Mouse (Mus musculus): ENCODE results near the gene Zswim4. TPM values are rescaled to one million over a fixed set of nuclear protein-coding genes. Genes with fewer than 3 reads are reported as not detected.

Gene Zswim4
- polyA plus RNA-seq, 1 experiment from 2014 or later, result 41.1 TPM

MicroRNAs encoded within 50 kb of the gene (microRNA counts, 519-probe panel; counts per million panel counts)
- microRNA mmu-miR-181c, result 2,917 counts per million, percentile 70 among the panel's probes with 10 or more counts
- microRNA mmu-miR-23a, result 3,333 counts per million, percentile 79 among the panel's probes with 10 or more counts
- 3,333 counts per million, percentile 79 among the panel's probes with 10 or more counts for microRNA mmu-miR-27a

Small RNA genes within 50 kb of the gene (microRNA-seq; reads per million reads assigned to microRNA genes)
- gene Mir181c (14,501 reads per million, percentile 97 among the genes with 10 or more reads in this experiment), gene Mir181d (6,244 reads per million, percentile 92 among the genes with 10 or more reads in this experiment), gene Mir23a (5,713 reads per million, percentile 92 among the genes with 10 or more reads in this experiment), gene Mir24-2 (not detected), gene Mir27a (103 reads per million, percentile 54 among the genes with 10 or more reads in this experiment), gene Mir3074-2 (not detected)

Other genes starting within 250 kb of the Zswim4 start
- gene Samd1, start 239.4 kb downstream of the Zswim4 start, polyA plus RNA-seq (2015; fragmentation: Nextera tagmentation; extraction: Ambion mirVana), result 8.5 and 9.5 TPM in 2 replicates
- gene 1700067K01Rik, start 235.6 kb downstream of the Zswim4 start, polyA plus RNA-seq (2015; fragmentation: Nextera tagmentation; extraction: Ambion mirVana), result 1.4 TPM in 2 replicates
- not detected in 2 replicates for gene 2210011C24Rik, start 224.9 kb downstream of the Zswim4 start, polyA plus RNA-seq (2015; fragmentation: Nextera tagmentation; extraction: Ambion mirVana)
- 0.94 and 2.6 TPM in 2 replicates for gene Palm3, start 215.6 kb downstream of the Zswim4 start, polyA plus RNA-seq (2015; fragmentation: Nextera tagmentation; extraction: Ambion mirVana)
- gene Il27ra, start 194.5 kb downstream of the Zswim4 start, polyA plus RNA-seq (2015; fragmentation: Nextera tagmentation; extraction: Ambion mirVana), result 0.41 and 0.68 TPM in 2 replicates
- not detected in 2 replicates for gene Rln3, start 192.1 kb downstream of the Zswim4 start, polyA plus RNA-seq (2015; fragmentation: Nextera tagmentation; extraction: Ambion mirVana)
- gene Gm10643, start 171.9 kb downstream of the Zswim4 start, polyA plus RNA-seq (2015; fragmentation: Nextera tagmentation; extraction: Ambion mirVana), result 1.2 and 1.3 TPM in 2 replicates
- 9.1 and 9.5 TPM in 2 replicates for gene Rfx1, start 170.2 kb downstream of the Zswim4 start, polyA plus RNA-seq (2015; fragmentation: Nextera tagmentation; extraction: Ambion mirVana)
- gene Dcaf15, start 132.3 kb downstream of the Zswim4 start, polyA plus RNA-seq (2015; fragmentation: Nextera tagmentation; extraction: Ambion mirVana), result 17.8 and 19.3 TPM in 2 replicates
- gene Podnl1, start 111.1 kb downstream of the Zswim4 start, polyA plus RNA-seq (2015; fragmentation: Nextera tagmentation; extraction: Ambion mirVana), result 0.32 TPM in 2 replicates
- gene Cc2d1a, start 89.1 kb downstream of the Zswim4 start, polyA plus RNA-seq (2015; fragmentation: Nextera tagmentation; extraction: Ambion mirVana), result 32.4 and 34.8 TPM in 2 replicates
- gene 4930432K21Rik, start 89.0 kb downstream of the Zswim4 start, polyA plus RNA-seq (2015; fragmentation: Nextera tagmentation; extraction: Ambion mirVana), result 2.4 and 2.7 TPM in 2 replicates
- 6.2 and 7.1 TPM in 2 replicates for gene Nanos3, start 51.8 kb downstream of the Zswim4 start, polyA plus RNA-seq (2015; fragmentation: Nextera tagmentation; extraction: Ambion mirVana)
- 233 and 252 TPM in 2 replicates for gene D8Ertd738e, start 12.7 kb upstream of the Zswim4 start, polyA plus RNA-seq (2015; fragmentation: Nextera tagmentation; extraction: Ambion mirVana)
- gene Mri1, start 20.3 kb upstream of the Zswim4 start, polyA plus RNA-seq (2015; fragmentation: Nextera tagmentation; extraction: Ambion mirVana), result 53.3 and 58.8 TPM in 2 replicates
- gene Ccdc130, start 33.3 kb upstream of the Zswim4 start, polyA plus RNA-seq (2015; fragmentation: Nextera tagmentation; extraction: Ambion mirVana), result 24.5 and 27.6 TPM in 2 replicates
- gene Cacna1a, start 151.4 kb upstream of the Zswim4 start, polyA plus RNA-seq (2015; fragmentation: Nextera tagmentation; extraction: Ambion mirVana), result 12.9 and 13.0 TPM in 2 replicates